Mouse (Mus musculus) left cerebral cortex, adult 9 months (tissue): ENCODE measurements around the gene Map4k3.
A peak's percentile ranks its signal among the peaks of the same experiment; 100 is the strongest.
"Not testable (repeated sequence)": the region's sequence is repeated elsewhere in the genome, so short reads cannot be mapped to it uniquely, and the experiment has no call there.

Experiments
- DNase-seq, 2 experiments: peaks; one replicate each; pipeline ENCODE4 v3.0.0; 2022; ENCODE audit warnings: low spot score in 2 of 2

Gene Map4k3

GRCm38 (mm10) chr17:80728062-80728858 lies at the start of gene Map4k3:
Gene Map4k3, minus strand, starts transcription at chr17:80728485.
- DNase-seq = peak; percentile 38 to 72

DNA sequence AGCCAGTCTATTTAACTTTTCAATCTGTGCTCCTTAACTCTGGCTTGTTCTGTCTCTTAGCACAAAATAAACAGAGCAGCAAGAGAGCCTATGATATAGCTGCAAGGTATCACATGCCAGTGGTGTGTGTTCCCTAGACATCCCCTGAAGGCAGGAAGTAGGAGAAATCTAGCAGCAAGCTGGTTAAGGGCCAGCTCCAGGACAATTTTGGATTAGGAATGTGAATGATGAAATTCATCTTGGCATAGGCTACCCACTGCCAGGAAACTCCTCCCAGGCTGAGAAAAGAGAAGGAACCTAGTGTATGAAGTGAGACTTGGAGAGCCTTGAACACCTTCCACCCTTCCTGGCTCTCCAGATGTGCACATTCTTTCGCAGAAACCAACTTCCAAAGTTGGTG lies 49.3 kb upstream of the Map4k3 start:
- DNase-seq = no peak

- DNase-seq = peak in 1 of 2 experiments; percentile 51
Observed at GRCm38 (mm10) chr17:80775178-80775788, 47.0 kb upstream of the Map4k3 start.

- DNase-seq = peak in 1 of 2 experiments; percentile 37
Observed at GRCm38 (mm10) chr17:80772545-80773453, 44.5 kb upstream of the Map4k3 start.

- no peak for DNase-seq
Observed at GRCm38 (mm10) chr17:80770065-80770464, 41.8 kb upstream of the Map4k3 start.

GRCm38 (mm10) chr17:80765204-80765603 lies 36.9 kb upstream of the Map4k3 start:
- no peak for DNase-seq

DNA sequence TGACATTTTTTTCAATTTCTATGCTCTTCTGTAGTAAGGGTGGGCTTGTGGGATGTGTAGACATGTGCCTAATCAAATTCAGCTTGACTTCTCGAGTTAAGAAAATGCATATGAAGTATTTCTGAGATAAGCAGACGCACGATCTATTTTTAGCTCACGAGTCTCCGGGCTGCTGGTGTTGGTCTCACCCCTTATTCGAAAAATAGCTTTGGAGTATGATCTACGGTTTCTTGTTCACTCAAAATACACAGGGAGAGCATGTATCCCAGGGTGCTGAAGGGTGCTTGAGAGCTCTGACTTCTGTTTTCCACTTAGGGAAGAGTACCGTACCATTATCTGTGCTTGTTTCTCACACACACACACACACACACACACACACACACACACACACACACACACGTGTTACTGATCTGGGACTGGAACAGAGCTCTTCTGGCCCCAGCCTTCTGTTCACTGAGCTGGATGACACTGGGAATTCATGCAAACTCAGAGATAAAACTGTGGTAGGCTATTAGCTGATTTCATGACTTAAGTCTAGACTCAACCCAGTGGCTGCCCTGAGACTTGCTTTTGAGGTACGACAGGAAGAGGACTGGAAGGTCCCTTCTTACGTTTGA lies 34.9 kb upstream of the Map4k3 start:
- no peak for DNase-seq

GRCm38 (mm10) chr17:80762391-80763040 lies 34.2 kb upstream of the Map4k3 start:
- no peak for DNase-seq

DNA sequence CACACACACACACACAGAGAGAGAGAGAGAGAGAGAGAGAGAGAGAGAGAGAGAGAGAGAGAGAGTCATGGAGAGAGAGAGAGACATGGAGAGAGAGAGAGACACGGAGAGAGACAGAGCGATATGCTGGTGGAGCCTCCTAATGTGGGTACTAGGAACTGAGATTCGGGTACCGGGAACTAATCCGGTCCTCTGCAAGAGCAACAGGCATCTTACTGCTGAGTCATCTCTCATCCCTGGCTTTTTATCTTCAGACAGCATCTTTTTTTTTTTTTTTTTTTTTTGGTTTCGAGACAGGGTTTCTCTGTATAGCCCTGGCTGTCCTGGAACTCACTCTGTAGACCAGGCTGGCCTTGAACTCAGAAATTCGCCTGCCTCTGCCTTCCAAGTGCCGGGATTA lies 32.9 kb upstream of the Map4k3 start:
- DNase-seq = not testable (repeated sequence)

DNA sequence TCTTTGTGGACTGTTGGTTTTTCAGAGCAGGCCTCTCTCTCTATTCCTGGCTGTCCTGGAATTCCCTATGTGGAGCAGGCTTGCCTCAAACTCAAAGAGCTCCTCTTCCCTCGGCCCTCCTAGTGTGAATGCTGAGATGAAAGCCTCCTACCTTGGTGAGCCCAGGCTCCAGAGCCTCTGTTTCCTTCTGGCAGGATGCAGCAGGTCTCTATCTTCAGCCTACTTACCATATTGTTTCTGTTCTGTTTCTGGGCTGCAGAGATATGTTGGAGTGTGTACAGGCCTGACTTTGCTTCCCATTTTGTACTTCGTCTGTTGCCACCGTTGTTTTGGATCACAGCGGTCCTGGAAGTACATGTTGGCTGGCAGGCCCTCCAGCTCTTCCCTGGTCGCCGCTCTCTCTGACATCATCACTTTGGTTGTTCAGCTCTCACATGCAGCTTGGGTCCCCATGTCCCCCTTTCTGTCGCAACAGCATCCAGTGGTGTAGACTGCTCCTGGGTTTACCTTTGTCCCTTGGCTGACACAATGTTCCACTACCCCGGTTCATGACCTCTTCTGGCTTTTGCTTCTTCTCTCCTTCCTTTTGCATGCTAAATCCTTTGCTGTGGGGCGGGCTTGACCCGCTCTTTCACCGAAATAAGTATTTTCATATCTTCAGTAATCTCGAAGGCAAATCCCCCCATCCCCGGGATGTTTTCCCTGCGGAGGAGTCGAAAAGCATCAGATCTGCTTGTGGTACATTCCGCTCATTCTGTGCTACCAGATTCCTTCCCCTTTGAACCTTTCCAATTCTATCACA lies 32.3 kb upstream of the Map4k3 start:
- DNase-seq = peak in 1 of 2 experiments; percentile 58

DNA sequence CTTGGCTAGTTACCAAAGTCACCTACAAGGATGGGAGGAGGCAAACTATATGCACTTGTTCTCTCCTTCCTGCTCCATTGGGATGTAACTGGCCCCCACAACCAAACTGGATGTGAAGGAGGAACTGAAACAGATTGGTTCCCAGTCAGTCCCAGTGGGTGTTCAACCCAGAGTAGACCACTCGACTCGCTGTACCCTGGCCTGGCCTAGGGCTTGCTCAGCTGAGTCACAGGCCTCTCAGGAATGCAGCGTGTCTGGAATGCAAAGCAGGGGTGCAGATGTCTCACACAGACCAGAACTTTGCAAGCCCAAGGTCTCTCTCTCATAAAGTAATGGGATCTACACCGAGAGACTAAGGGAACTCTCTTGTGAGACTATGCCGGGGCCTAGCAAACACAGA lies 27.8 kb upstream of the Map4k3 start:
- DNase-seq = no peak

DNA sequence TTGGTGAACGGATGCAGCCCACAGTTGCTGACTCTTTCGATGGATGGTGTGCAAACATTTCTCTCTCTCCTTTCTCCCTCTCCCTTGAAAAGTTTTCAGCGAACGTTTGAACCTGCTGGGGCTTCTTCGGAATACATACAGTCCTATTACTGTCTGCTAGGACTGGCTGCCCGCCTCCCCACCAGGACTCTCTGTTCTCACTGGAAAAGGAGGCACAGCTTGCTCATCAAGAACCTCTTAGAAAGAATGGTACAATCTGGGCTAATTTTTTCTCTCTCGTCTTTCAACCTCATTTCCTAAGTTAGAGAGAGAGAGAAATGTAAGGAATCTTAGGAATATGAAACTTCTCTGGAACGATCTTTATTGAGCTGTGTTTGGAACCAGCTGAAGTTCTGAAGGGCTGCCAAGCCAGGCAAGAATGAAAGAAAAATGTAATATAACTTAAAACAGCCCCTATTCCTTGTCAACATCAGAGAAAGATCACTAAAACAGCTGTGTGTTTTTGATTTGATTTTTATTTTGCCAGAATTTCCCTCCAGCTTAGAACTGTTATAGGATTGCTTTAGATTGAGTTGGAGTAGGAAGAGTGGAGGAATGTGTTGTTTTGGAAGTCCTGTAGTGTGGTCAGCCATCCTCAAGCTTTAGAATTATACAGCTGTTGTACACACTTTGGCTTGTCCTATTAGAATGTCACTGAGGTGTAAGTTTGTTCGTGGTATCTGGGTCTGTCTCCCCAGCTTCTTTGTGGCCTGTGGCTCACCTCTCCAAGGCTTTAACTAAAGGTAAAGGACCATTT lies 27.0 kb upstream of the Map4k3 start:
- DNase-seq = no peak

GRCm38 (mm10) chr17:80754589-80754988 lies 26.3 kb upstream of the Map4k3 start:
- DNase-seq = no peak

GRCm38 (mm10) chr17:80752466-80752865 lies 24.2 kb upstream of the Map4k3 start:
- no peak for DNase-seq

- DNase-seq = no peak
Observed at GRCm38 (mm10) chr17:80739421-80739820, 11.1 kb upstream of the Map4k3 start.

GRCm38 (mm10) chr17:80734700-80735099 lies 6.4 kb upstream of the Map4k3 start:
- DNase-seq = no peak

- DNase-seq = no peak
Observed at GRCm38 (mm10) chr17:80733121-80733800, 5.0 kb upstream of the Map4k3 start.

DNA sequence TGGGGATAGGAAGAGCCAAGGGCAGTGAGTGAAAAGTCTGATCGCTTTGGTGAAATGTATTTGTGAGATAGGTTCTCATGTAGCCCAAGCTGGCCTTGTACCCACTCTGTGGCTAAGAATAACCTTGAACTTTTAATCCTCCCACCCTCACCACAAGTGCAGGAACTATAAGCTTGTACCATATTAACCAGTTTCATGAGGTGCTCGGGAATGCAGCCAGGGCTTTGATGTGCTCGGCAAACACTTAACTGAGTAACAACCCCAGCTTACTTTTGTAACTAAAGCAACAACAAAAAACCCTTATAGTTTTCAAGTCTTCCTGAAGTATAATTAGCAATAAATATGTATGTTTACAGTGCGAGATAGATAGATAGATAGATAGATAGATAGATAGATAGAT lies 4.0 kb upstream of the Map4k3 start:
- DNase-seq = no peak

GRCm38 (mm10) chr17:80730283-80730682 lies 2.0 kb upstream of the Map4k3 start:
- not testable (repeated sequence) for DNase-seq
